Mouse (Mus musculus) heart, adult 2 months (tissue): Measurements from ENCODE around the gene Erbb4.

Source experiments
- EP300 ChIP-seq: fragments of 200-500 bp; IDR thresholded peaks from 2 replicates; pipeline ENCODE4 v1.6.1; 2011; ENCODE audit warnings: low read depth, low read length, control low read depth; ENCODE audit not compliant: insufficient read depth
- POLR2A ChIP-seq: fragments of 200-500 bp; IDR thresholded peaks from 2 replicates; pipeline ENCODE4 v1.6.1; 2011; ENCODE audit warnings: mild to moderate bottlenecking, low read depth, low read length, control low read depth; ENCODE audit not compliant: insufficient read depth

GRCm38 (mm10) chr1:68780653-68781052 is 327.2 kb downstream of the Erbb4 start:
- TF ChIP-seq POLR2A: no peak
- no peak for TF ChIP-seq EP300
